Mouse (Mus musculus) thymus, postnatal 14 days (tissue): ENCODE results near the gene Ncam2.

ENCODE experiments used
- DNase-seq: peaks from one replicate; pipeline ENCODE4 v3.0.0; 2021

Gene Ncam2

GRCm38 (mm10) chr16:81200201-81201071 is at the start of gene Ncam2:
Gene Ncam2, plus strand, starts transcription at chr16:81200697.
- DNase-seq = peak; percentile 21

- no peak for DNase-seq
These were observed 29.7 kb upstream of the Ncam2 start for GRCm38 (mm10) chr16:81170828-81171227.

GRCm38 (mm10) chr16:81175302-81175943 is 25.1 kb upstream of the Ncam2 start:
- DNase-seq = no peak

- no peak for DNase-seq
These were observed 20.7 kb upstream of the Ncam2 start for GRCm38 (mm10) chr16:81179801-81180200.

GRCm38 (mm10) chr16:81187579-81188179 is 12.8 kb upstream of the Ncam2 start:
- no peak for DNase-seq

GRCm38 (mm10) chr16:81191621-81192020 is 8.9 kb upstream of the Ncam2 start:
- DNase-seq = no peak

- DNase-seq = no peak
These were observed 7.9 kb upstream of the Ncam2 start for GRCm38 (mm10) chr16:81192607-81193006.

GRCm38 (mm10) chr16:81199467-81199866 is 1.0 kb upstream of the Ncam2 start:
- no peak for DNase-seq

GRCm38 (mm10) chr16:81201471-81201870 is 974 bp downstream of the Ncam2 start:
- DNase-seq = no peak

GRCm38 (mm10) chr16:81201992-81202391 is 1.5 kb downstream of the Ncam2 start:
- no peak for DNase-seq

GRCm38 (mm10) chr16:81202721-81203161 is 2.2 kb downstream of the Ncam2 start:
- no peak for DNase-seq

GRCm38 (mm10) chr16:81204405-81205034 is 4.0 kb downstream of the Ncam2 start:
- DNase-seq = no peak

- no peak for DNase-seq
These were observed 20.7 kb downstream of the Ncam2 start for GRCm38 (mm10) chr16:81221176-81221575.

GRCm38 (mm10) chr16:81223841-81224240 is 23.3 kb downstream of the Ncam2 start:
- no peak for DNase-seq

GRCm38 (mm10) chr16:81224253-81224652 is 23.8 kb downstream of the Ncam2 start:
- no peak for DNase-seq

GRCm38 (mm10) chr16:81254875-81255274 is 54.4 kb downstream of the Ncam2 start:
- no peak for DNase-seq

- DNase-seq = no peak
These were observed 59.9 kb downstream of the Ncam2 start for GRCm38 (mm10) chr16:81260429-81260828.

- DNase-seq = no peak
These were observed 73.3 kb downstream of the Ncam2 start for GRCm38 (mm10) chr16:81273597-81274360.

- peak; percentile 5 for DNase-seq
These were observed 83.7 kb downstream of the Ncam2 start for GRCm38 (mm10) chr16:81284241-81284640.

- no peak for DNase-seq
These were observed 84.7 kb downstream of the Ncam2 start for GRCm38 (mm10) chr16:81284859-81285837.

GRCm38 (mm10) chr16:81285882-81286281 is 85.4 kb downstream of the Ncam2 start:
- no peak for DNase-seq
